Mouse (Mus musculus) spleen, postnatal 10 days (tissue): ENCODE data around the gene Rbm33.

Source experiments
- DNase-seq, 2 experiments: peaks; one replicate each; pipeline ENCODE4 v3.0.0; 2021 to 2022; ENCODE audit warnings: low spot score in 2 of 2

Gene Rbm33

DNA sequence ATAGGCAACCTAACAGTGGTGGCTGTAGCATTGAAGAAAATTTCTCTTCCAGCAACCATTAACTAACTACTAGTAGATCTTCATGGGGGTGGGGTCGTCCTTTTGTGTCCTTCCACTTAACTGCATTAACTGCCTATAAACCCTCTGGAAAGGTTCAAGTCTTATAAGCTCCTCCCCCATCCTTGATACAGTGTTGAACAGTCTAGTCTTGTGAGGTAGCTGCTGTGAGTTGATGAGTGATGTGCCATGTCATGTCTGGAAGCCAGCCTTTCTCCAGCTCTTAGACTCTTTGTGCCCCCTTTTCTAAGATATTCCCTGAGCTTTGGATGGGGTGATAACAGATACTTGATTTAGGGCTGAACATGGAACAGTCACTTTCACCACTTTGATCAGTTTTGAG, 7.5 kb downstream of the Rbm33 start:
- DNase-seq: no peak

DNA sequence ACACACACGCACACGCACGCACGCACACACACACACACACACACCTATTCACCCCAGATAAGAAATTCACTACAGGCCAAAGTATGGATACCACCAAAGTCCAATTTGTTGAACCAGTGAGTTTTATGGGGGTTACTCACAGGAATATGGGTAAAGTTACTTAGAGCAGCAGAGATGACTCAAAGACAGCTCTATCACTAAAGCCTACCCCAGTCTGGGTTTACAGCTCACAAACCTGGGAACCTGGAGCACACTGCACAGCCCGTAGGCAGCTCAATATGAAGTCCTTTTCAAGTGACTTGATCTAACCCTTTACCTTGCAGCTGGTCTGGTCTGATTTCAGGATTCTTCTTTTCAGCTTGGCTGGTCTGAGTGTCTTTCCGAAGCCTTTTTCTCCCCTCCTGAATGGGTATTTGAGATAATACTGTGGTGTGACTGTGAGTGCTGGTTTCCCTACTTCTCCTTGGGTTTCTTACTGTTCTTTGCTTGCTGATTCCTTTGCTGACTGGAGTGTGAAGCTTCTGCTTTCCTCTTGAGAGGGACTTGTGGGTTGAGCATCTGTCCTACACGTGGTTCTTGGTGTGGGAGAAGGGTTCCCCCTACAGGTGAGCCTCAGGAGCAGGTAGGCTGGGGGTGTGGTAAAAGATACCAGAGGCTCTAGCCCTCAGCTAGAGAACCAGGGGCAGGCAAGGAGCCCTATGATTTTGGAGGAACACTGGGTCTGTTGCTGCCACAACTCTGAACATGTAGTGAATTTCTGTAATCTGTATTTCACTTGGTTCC, 12.3 kb downstream of the Rbm33 start:
- DNase-seq: peak in 1 of 2 experiments; percentile 59

DNA sequence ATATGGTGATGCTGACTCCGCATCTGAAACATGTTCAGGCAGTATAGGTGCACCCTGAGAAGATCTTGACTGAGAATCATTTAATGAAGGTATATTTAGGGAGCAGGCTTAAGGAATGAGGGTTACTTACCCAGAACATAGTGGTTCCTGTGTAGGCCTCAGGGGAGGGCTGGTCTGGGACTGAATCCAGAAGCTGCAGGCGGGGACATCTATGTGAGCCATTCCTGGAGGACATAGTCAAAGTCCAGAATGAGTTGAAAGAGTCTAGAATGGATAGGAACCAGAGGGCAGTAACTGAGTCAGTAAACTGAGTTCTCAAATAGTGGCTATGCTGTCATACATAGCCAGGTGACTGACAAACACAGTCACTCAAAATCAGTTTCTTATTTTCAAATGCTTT, 16.8 kb downstream of the Rbm33 start:
- no peak for DNase-seq

DNA sequence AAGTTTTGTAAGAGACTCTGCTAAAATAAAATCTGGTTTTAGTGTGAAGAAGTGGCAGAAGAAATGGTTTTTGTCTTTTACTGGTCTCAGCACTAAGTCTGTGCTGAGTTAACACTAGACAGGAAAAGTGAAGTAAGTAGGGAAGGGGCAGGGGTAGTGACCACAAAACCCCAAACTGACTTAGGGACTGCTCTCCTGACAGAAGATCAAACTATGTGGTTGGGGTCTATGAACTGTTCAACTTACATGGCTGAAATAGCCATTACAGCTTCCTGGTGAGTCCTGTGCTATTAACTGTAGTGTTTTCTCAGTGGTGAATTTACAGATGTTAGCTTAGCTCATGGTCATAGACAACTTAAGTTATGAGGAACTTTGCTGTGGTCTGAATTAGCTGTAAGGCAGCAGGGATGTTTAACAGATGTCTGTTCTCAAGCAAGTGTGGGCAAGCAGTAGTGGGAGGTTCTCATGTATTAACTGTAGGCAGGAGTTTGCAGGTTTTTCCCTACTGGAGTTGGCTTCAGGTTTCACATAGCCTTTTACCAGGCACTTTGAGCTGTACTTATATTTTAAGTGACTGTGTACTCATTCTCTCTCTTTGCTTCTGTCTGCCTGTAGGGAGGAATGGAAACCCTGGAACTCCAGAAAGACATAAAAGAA, 35.1 kb downstream of the Rbm33 start:
- DNase-seq: no peak

DNA sequence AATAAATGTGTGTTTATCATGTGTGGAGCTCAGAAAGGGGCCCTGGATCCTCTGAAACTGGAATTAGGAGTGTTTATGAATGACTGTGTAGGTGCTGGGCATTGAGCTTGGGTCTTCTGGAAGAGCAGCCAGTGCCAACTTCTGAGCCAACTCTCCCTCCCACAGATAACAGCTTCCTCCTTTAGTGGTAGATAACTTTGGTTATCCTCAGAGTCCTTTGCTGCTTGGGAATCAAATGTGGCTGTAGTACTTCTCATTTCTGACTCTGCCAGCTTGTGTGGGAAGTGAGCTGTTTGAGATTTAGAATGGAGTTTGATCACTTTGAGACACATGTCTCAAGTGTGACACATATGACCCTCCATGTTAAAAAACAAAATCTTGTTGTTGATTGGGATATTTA, 38.7 kb downstream of the Rbm33 start:
- no peak for DNase-seq

DNA sequence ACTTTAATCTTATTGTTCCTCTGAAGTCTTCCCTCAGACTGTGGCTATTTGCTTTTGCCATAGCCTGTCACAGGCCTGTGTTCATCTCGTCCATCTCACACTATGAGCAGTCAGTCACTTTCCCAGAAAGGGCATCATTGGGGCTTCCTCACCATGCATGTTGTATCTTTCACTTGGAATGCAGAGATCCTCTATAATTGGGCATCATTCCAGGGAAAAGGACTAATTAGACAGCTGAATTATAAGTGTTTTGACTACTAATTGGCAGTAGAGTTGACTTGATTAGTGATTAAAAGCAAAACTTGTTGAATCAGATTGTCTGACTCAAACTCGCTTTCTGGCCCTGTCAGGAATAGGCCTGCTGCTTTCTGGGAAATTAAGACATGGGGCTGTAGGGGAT, 43.8 kb downstream of the Rbm33 start:
- no peak for DNase-seq

DNA sequence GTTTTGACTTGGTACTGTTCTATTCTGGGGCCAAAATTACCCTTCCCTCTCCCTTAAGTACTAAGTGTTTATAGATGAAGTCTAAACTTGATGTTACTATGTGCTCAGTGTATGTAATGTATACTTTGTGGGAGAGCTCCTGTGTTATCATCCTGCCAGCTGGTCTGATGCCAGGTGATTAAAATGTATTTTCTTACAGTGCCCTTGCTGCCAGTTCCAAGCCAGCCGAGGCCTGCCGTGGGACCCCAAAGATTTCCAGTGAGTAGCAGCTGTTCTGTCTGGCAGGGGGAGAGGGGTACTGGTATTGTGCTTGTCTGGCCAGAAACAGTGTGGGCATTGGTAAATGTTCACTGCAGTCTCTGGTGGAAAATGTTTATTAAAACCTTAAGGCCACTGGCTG, 51.1 kb downstream of the Rbm33 start:
- no peak for DNase-seq

DNA sequence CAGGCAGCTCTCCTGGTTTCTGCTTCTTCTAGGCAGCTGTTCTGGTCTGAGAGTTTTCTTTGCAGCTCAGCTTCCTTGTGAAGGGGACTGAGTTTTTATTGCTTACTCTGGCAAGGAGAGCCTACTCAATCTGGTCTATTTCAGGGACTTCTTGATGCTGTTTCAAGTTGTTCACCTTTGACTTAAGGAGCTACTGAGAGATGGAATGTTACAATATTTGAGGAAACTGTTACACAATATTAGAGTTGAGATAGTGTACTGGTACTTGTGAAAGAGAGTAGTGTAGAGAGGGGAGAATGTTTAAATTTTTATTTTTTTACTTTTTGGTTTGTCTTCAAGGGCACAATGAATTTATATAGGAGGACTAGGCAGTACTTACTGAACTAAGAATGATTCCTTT, 53.9 kb downstream of the Rbm33 start:
- DNase-seq: no peak

DNA sequence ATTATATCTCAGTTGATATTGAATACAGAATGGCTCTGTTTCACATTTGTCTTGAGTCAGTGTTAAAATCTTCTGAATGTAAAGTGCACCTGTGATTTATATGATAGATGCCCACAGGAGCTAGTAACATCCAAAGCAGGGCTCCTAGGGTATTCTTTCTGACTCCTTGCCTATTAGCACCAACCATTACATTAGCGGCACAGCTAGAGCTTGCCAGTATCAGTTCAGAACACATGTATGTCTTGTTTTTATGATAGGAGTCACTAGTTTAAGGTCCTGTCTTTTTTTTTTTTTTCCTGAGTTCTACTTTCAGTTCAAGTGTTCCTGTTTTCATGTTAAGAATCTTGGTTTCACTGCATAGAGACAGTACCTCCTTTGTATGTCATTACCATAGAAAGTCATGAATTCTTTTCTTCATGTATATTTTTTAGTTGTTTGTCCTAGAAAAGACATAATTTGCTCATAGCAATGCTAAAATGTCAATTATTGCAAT, 55.3 kb downstream of the Rbm33 start:
- DNase-seq: no peak

DNA sequence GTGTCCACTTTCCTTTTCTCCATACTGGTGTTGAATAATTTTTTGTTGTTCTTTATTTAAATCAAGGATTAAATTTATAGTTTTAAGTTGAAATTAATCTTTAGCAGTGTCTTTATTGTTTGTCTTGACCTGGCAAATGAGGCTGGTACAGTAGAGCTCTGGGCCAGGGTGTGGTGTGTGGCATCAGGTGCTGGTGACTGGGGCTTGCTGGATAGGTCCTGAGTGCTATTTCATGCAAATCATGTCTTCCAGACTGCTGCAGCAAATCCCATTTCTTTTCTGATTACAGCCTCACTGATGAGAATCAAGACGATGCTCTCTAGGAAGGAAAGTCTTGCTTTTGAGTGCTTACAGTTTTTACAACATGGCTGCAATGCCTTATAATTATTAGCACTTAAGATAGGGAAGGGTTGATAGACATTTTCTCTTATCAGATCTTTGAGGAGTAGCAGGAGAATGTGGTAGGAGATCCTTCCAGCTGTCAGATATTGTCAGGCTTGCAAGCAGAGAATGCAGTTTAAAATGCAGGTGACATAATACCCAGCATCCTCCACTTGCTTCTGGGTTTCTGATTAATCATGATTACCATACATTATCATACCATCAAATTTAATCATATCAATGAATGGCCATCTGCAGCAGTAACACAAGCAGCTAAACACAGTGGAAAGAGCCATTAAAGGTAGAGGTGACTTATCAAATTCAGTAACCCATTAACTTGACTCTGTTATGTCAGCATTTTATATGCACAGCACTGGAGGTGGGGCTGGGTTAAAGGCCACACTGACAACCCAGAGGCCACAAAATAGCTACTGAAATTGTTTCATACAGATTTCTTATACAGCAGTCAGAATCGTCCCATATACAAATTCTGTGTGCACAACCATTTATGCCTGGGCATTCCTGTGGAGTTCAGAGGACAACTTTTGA, 56.8 kb downstream of the Rbm33 start:
- DNase-seq: no peak

DNA sequence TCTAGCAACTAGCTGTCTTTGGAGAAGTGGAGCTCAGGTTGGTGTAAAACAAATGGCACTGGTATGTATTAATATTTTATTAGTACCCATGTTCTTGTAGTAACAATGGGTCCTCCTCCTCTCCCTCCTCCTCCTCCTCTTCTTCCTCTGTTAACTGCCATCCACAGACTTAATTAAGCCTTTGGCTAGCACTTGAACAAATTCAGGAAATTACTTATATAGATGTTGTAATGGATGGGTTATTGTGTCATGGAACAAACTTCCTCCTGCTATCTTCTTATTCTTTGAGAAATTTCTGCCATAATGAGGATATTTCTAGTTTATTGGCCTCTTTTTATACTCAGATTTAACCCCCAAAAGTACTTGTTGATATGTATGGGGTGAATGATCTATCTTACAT, 60.4 kb downstream of the Rbm33 start:
- no peak for DNase-seq

DNA sequence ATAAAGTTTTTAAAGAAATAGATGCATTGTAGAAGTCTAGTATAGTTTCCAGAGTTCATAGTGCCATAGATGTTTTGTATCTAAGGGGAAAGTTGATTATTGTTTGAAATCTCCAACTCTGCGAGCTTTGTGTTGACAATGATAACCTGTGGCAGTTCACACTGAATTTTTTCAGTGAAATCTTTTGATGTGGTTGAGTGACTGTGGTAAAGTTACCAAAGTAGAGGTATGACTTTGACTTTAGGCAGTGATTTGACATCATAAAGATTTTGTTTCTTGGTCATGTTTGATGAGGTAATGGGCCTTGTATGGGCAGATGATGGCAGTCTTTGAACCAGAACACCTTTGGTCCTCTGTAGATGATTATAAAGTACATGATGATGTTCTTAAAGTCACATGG, 65.4 kb downstream of the Rbm33 start:
- DNase-seq: no peak

DNA sequence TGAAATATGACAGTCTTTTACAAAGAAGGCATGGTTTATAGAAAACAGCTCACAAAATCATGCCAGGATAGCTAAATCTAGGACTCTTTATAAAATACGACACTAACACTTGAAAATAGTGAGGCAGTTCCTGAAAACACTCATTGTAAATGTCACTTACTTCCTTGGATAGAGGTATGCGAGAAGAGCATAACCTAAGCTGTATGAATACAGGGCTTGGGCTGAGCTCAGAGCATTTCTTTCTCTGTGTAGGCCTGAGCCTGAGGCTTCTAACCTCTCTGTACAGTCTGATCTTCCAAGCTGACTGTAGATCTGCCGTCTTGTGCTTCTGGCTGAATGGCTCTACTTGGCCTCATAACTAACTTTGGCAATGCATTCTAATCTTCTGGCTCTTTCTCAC, 69.9 kb downstream of the Rbm33 start:
- DNase-seq: no peak

DNA sequence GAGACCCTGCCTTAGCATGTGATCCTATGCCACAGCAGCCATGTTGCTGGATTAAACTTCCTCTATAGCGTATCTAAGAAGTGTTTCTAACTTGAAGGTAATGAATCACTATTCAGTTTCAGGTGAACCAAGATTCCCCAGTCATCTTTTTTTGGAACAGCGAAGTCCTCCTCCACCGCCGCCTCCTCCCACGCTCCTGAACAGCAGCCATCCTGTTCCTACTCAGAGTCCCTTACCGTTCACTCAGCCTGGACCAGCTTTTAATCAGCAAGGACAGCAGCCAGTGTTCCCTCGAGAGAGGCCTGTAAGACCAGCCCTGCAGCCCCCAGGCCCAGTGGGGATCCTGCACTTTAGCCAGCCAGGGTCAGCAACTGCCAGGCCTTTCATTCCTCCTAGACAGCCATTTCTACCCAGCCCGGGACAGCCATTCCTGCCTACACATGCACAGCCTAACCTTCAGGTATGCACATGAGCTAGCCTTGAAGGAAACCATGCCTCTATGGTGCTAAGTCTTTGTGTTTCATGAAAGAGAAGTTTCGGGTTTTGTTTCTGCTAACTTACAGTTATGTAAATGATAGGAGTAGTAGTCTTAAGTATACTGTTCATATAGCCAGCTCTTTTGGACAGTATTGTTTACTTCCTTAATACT, 70.7 kb downstream of the Rbm33 start:
- no peak for DNase-seq

DNA sequence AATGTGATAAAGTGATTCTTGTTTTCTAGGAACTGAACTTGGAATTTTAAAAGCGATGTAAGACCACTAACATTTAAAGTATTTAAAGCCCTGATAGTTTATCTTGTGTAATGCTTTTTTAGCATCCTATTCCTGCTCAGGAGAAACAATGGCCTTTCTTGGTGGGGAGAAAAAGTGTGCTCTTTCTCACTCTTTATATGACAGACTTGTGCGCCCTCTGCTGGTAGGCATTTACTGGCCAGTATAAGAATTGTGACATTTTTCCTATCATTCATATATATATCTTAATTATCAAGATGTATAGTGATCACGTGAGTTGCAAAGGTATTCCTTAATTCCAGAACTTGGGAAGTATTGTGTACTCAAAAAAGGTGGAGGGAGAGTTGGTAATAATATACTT, 71.3 kb downstream of the Rbm33 start:
- DNase-seq: peak; percentile 43 to 84

DNA sequence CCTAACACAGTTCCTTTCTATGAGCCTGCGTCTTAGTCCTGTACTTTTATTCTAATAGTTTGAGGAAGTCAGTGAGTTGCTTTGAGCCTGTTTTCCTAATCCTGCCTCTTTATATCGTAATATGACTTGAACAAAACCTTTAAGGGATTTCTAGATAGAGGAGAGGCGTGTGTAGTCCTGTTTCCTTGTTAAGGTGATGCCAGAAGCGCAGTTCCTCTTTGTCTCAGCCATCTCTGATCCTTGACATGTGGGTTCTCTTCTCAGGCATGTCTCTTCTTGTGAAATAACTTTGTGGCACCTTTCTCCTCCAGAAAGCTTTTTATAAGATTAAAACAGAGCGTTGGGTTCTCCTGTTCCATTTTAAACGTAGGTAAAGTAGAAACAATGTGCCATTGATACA, 73.3 kb downstream of the Rbm33 start:
- DNase-seq: no peak

DNA sequence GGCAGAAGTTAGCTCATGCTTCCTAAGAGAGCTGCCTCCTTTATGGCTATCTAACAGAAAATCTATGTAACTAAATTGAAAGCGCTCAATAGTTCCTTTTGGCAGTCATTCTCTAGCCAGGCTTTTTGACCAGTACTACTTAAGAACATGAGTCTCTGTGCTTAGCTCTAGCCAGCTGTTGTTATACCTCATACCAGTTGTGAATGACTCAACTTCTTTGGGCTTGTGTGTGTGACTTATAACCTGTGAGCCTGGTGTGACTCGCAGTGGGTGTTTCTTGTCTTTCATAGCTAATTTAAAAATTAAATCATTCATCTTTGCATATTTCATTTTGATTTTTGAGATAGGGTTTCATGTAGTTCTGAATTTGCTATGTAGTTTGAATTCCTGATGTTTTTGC, 80.4 kb downstream of the Rbm33 start:
- DNase-seq: no peak

DNA sequence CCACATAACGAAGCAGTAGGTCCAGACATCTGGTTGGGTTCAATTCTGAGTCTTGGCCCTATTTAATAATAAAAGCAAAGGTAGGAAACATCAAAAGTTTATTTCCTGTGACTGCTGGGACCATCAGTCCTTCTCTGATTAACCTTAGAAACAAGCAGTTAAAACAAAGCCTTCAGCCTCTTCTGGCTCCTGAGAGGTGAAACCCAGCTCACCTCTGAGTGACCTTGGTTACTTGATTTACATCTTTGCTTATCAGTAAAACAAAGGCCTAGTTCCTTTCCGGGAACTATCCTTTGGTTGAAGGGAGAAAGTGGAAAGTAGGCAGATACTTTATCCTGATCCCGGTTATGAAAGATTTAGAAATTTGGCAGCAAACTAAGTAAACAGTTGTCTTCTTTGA, 81.8 kb downstream of the Rbm33 start:
- no peak for DNase-seq

DNA sequence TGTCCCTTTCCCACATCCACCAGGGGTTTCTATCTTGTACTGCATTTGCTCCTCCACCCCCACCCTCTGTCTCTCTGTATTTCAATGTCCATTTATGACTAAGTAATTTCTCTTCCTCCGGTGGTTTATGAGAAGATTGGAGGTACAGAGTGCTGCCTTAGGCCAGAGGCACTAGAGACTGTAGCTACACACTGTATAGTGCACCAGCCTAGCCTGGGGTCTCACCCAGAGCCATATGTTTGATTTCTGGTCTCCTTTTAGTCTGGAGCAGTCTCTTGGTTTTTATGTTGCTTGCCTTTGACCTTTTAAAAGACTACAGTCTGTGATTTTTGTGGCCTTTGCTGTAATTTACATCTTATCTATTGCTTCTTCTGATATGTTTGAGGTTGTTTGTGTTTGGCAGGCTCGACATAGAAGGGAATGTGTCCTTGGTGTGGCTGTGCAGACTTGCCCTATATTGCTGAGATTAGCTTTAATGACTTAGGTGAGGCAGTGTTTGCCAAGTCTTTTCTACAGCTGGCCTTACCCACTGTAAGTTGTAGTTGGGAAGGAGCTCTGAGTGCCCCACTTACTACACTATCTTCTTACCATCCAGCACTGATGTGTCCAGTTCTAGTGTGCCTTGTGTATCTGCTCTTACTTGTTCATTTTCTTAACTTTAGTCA, 82.7 kb downstream of the Rbm33 start:
- DNase-seq: no peak

DNA sequence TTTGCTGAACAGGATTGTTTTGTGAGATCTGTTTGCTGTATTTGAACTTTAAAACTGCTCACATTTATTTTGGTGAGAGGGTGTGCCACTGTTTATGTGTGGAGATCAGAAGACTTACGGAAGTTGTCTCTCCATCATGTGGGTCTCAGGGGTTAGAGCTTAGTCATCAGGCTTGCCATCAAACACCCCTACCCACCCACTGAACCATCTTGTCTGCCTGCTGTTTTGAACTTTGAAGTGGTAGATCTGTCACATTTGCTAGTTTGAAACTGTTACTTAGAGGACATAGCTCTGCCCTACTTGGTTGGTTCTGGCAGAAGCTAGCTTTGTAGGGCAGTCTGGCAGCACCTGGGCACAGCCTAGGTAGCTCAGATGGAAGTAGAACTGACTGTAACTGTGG, 85.8 kb downstream of the Rbm33 start:
- DNase-seq: no peak

DNA sequence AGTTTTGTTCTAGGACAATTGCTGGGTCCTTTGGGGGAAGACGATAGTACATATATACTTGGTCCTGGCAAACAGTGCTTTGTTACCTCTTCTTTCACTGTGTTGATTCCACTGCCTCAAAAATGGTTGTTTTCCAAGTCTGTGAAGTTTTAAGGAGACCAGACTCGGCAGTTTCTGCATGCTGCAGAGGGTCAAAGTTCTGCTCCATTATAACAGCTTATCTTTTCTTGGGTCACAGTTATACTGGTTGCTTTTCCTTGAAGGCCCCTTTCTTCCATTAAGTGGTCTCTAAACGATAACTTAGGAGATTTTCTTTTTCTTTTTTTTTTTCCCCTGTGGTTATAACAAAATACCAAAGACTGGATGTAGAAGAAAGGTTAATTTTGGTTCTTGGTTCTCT, 89.7 kb downstream of the Rbm33 start:
- DNase-seq: no peak
